Mouse (Mus musculus) hindbrain, embryonic 16.5 days (tissue): ENCODE results near the gene Sirt6. TPM values are rescaled to one million over a fixed set of nuclear protein-coding genes. Genes with fewer than 3 reads are reported as not detected.

Experiments used
- ATAC-seq: fragments of 200-750 bp; cut with Nextera tagmentation; 2 replicates; pipeline ENCODE4 v1.8.0; 2017; ENCODE audit warnings: moderate TSS enrichment, moderate library complexity
- H3K27ac ChIP-seq: fragments of 300-500 bp; sonication (generic); 2 replicates; pipeline ENCODE4 v1.5.1; 2014; ENCODE audit warnings: low read depth, mild to moderate bottlenecking, control low read depth, low read length, moderate library complexity
- H3K27me3 ChIP-seq: fragments of 300-500 bp; sonication (generic); replicated peaks from 2 replicates; pipeline ENCODE4 v1.6.1; 2014; ENCODE audit warnings: low read length; ENCODE audit not compliant: control insufficient read depth, insufficient read depth
- H3K36me3 ChIP-seq: fragments of 300-500 bp; sonication (generic); 2 replicates; pipeline ENCODE4 v1.6.1; 2014; ENCODE audit warnings: mild to moderate bottlenecking, low read length, moderate library complexity, mixed read lengths; ENCODE audit not compliant: control insufficient read depth, insufficient read depth
- H3K4me1 ChIP-seq: fragments of 300-500 bp; sonication (generic); 2 replicates; pipeline ENCODE4 v1.6.1; 2014; ENCODE audit warnings: low read depth, low read length; ENCODE audit not compliant: control insufficient read depth, insufficient read depth
- H3K4me2 ChIP-seq: fragments of 300-500 bp; sonication (generic); 2 replicates; pipeline ENCODE4 v1.6.1; 2014; ENCODE audit warnings: mild to moderate bottlenecking, low read length, control low read depth, moderate library complexity
- H3K4me3 ChIP-seq: fragments of 300-500 bp; sonication (generic); 2 replicates; pipeline ENCODE4 v1.5.1; 2014; ENCODE audit warnings: mild to moderate bottlenecking, low read length, control low read depth, moderate library complexity
- H3K9ac ChIP-seq: fragments of 300-500 bp; sonication (generic); 2 replicates; pipeline ENCODE4 v1.6.1; 2014; ENCODE audit warnings: low read depth, mild to moderate bottlenecking, control low read depth, low read length, moderate library complexity
- H3K9me3 ChIP-seq: fragments of 300-500 bp; sonication (generic); 2 replicates; pipeline ENCODE4 v1.6.1; 2014; ENCODE audit warnings: mild to moderate bottlenecking, low read length, moderate library complexity; ENCODE audit not compliant: control insufficient read depth
- WGBS: fragments of 180-500 bp; shearing (Covaris S2); extraction: QIAGEN DNeasy Blood & Tissue Kit; methylation state at CpG from one replicate; pipeline ENCODE4 v1.1.7; 2014; 5-methylcytosine and 5-hydroxymethylcytosine counted together
- polyA plus RNA-seq: library from polyadenylated mRNA; unstranded; fragments of >200 nt; fragmentation: Nextera tagmentation; extraction: Ambion mirVana; gene quantifications from 2 replicates; pipeline ENCODE4 v1.2.1, GENCODE M21; 2015

Gene Sirt6
- polyA plus RNA-seq, 1 experiment from 2014 or later = 35.8 TPM

GRCm38 (mm10) chr10:81628390-81628789 lies 793 bp upstream of the Sirt6 start, which contains the start of gene Ankrd24:
Ankrd24 (plus strand) TSS chr10:81628540.
- 80% methylated on average over 16 of the region's 16 CpGs for WGBS
- Histone ChIP-seq H3K9me3 (no peaks in the 10 kb centered on the region), H3K9ac (peak within 1 kb of the TSS; percentile 87), H3K4me2 (peak within 1 kb of the TSS; percentile 93), H3K4me3 (peak within 1 kb of the TSS; percentile 84), H3K36me3 (peaks cover 6% of the 10 kb centered on the region), H3K27ac (peak within 1 kb of the TSS; percentile 87), H3K4me1 (peaks cover 19% of the 10 kb centered on the region), H3K27me3 (peaks cover 4% of the 10 kb centered on the region; the same call in 1 of the 2 replicates)
- no peak for ATAC-seq

- Histone ChIP-seq H3K9me3 (no peaks in the 10 kb centered on the region), H3K9ac (peak overlapping the region; percentile 87), H3K4me1 (peaks cover 16% of the 10 kb centered on the region), H3K4me3 (peak overlapping the region; percentile 84), H3K27me3 (peaks cover 4% of the 10 kb centered on the region; the same call in 1 of the 2 replicates), H3K27ac (peak overlapping the region; percentile 87), H3K4me2 (peak overlapping the region; percentile 93), H3K36me3 (peaks cover 6% of the 10 kb centered on the region)
- WGBS = 61% methylated on average over 7 of the region's 7 CpGs
- peak; percentile 35 for ATAC-seq
Observed at GRCm38 (mm10) chr10:81627836-81628220, 231 bp upstream of the Sirt6 start.

- Histone ChIP-seq H3K4me1 (peaks cover 16% of the 10 kb centered on the region), H3K4me3 (peak overlapping the region; percentile 84), H3K9me3 (no peaks in the 10 kb centered on the region), H3K4me2 (peak overlapping the region; percentile 93), H3K27ac (no peak overlapping the region), H3K9ac (peak overlapping the region; percentile 87), H3K27me3 (peaks cover 4% of the 10 kb centered on the region; the same call in 1 of the 2 replicates), H3K36me3 (peaks cover 14% of the 10 kb centered on the region)
- WGBS = 92% methylated on average over 22 of the region's 22 CpGs
- ATAC-seq = 0 out of 2 replicates have a peak, but pooled peaks have one; percentile 3
Observed at GRCm38 (mm10) chr10:81626101-81626993, 1.2 kb downstream of the Sirt6 start.

GRCm38 (mm10) chr10:81623441-81623840 lies 4.2 kb downstream of the Sirt6 start:
- Histone ChIP-seq H3K9ac (no peak overlapping the region), H3K9me3 (no peaks in the 10 kb centered on the region), H3K36me3 (peaks cover 14% of the 10 kb centered on the region), H3K27me3 (no peaks in the 10 kb centered on the region), H3K4me3 (no peak overlapping the region), H3K4me1 (peaks cover 16% of the 10 kb centered on the region), H3K27ac (no peak overlapping the region), H3K4me2 (no peak overlapping the region)
- WGBS = 63% methylated on average over 8 of the region's 8 CpGs
- ATAC-seq = no peak

- Histone ChIP-seq H3K9ac (no peak overlapping the region), H3K9me3 (no peaks in the 10 kb centered on the region), H3K27ac (no peak overlapping the region), H3K4me1 (no peaks in the 10 kb centered on the region), H3K4me3 (no peak overlapping the region), H3K36me3 (peaks cover 14% of the 10 kb centered on the region), H3K27me3 (no peaks in the 10 kb centered on the region), H3K4me2 (no peak overlapping the region)
- 55% methylated on average over 9 of the region's 9 CpGs for WGBS
- no peak for ATAC-seq
Observed at GRCm38 (mm10) chr10:81620786-81621185, 6.8 kb downstream of the Sirt6 start.

GRCm38 (mm10) chr10:81619976-81620375 lies 7.6 kb downstream of the Sirt6 start:
- Histone ChIP-seq H3K4me3 (no peak overlapping the region), H3K27me3 (no peaks in the 10 kb centered on the region), H3K36me3 (peaks cover 14% of the 10 kb centered on the region), H3K9ac (no peak overlapping the region), H3K9me3 (no peaks in the 10 kb centered on the region), H3K27ac (no peak overlapping the region), H3K4me1 (no peaks in the 10 kb centered on the region), H3K4me2 (no peak overlapping the region)
- no peak for ATAC-seq
- 90% methylated on average over 5 of the region's 5 CpGs for WGBS

- Histone ChIP-seq H3K4me3 (no peak overlapping the region), H3K27me3 (no peaks in the 10 kb centered on the region), H3K27ac (no peak overlapping the region), H3K4me1 (no peaks in the 10 kb centered on the region), H3K4me2 (no peak overlapping the region), H3K9me3 (no peaks in the 10 kb centered on the region), H3K9ac (no peak overlapping the region), H3K36me3 (no peaks in the 10 kb centered on the region)
- ATAC-seq = no peak
- WGBS = 66% methylated on average over 6 of the region's 6 CpGs
Observed at GRCm38 (mm10) chr10:81615486-81615885, 12.1 kb downstream of the Sirt6 start.

- Histone ChIP-seq H3K36me3 (no peaks in the 10 kb centered on the region), H3K9ac (no peak overlapping the region), H3K4me3 (no peak overlapping the region), H3K4me2 (no peak overlapping the region), H3K27me3 (no peaks in the 10 kb centered on the region), H3K4me1 (no peaks in the 10 kb centered on the region), H3K9me3 (no peaks in the 10 kb centered on the region), H3K27ac (no peak overlapping the region)
- WGBS = 75% methylated on average over 3 of the region's 3 CpGs
- no peak for ATAC-seq
Observed at GRCm38 (mm10) chr10:81612779-81613178, 14.8 kb downstream of the Sirt6 start.

- no peak overlapping the region for H3K4me2 ChIP-seq
- H3K27me3 ChIP-seq = no peaks in the 10 kb centered on the region
- H3K9me3 ChIP-seq = no peaks in the 10 kb centered on the region
- peaks cover 16% of the 10 kb centered on the region for H3K4me1 ChIP-seq
- no peak overlapping the region for H3K27ac ChIP-seq
- 90% methylated on average over 1 of the region's 1 CpGs for whole genome bisulfite sequencing
- no peak for ATAC-seq
- no peak overlapping the region for H3K4me3 ChIP-seq
- H3K36me3 ChIP-seq = no peaks in the 10 kb centered on the region
- H3K9ac ChIP-seq = no peak overlapping the region
Observed at GRCm38 (mm10) chr10:81608308-81608707, 19.3 kb downstream of the Sirt6 start.
